Mouse (Mus musculus) erythroblast, embryonic 14.5 days (primary cell): ENCODE measurements around the gene Gm28305.

Experiments used
- GATA1 ChIP-seq: IDR thresholded peaks from 2 replicates; pipeline ENCODE4 v1.6.1; 2012; ENCODE audit warnings: low read length, inconsistent platforms, mixed read lengths
- TAL1 ChIP-seq: IDR thresholded peaks from 3 replicates; pipeline ENCODE4 v1.6.1; 2012; ENCODE audit warnings: low read length, inconsistent platforms, mixed read lengths

DNA sequence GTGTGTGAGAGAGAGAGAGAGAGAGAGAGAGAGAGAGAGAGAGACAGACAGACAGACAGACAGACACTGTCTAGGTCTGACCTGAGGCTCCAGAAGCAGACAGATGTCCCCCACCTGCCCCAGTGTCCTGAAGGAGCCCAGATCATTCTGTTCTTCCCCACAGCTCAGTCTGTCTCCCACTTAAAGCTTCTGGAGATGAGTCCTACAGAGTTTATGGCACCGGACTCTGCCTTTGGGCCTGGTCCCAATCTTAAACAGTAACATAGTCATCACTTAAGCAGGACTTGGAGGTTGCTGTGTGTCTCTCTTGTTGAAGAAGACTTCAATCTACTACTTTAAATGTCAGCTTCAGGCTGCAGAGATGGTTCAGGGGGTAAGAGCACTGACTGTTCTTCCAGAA is 38.3 kb downstream of the Gm28305 start:
- TF ChIP-seq GATA1 = no peak
- TF ChIP-seq TAL1 = no peak
